Mouse (Mus musculus) heart, postnatal 0 days (tissue): ENCODE data around the gene CN725425. TPM values are rescaled to one million over a fixed set of nuclear protein-coding genes. Genes with fewer than 3 reads are reported as not detected.

Source experiments
- ATAC-seq: fragments of 200-750 bp; cut with Nextera tagmentation; 2 replicates; pipeline ENCODE4 v1.8.0; 2017; ENCODE audit warnings: low read depth, moderate number of reproducible peaks, moderate library complexity; ENCODE audit not compliant: insufficient read depth
- DNase-seq: peaks from one replicate; pipeline ENCODE4 v3.0.0-alpha.2; 2016; ENCODE audit warnings: low spot score
- H3K27ac ChIP-seq: fragments of 300-500 bp; sonication (generic); 2 replicates; pipeline ENCODE4 v1.5.1; 2014; ENCODE audit warnings: low read depth, mild to moderate bottlenecking
- H3K27me3 ChIP-seq: fragments of 300-500 bp; sonication (generic); 2 replicates; pipeline ENCODE4 v1.6.1; 2014; ENCODE audit warnings: low read length, mixed read lengths; ENCODE audit not compliant: control insufficient read depth, insufficient read depth
- H3K36me3 ChIP-seq: fragments of 300-500 bp; sonication (generic); replicated peaks from 2 replicates; pipeline ENCODE4 v1.6.1; 2014; ENCODE audit warnings: low read length, mixed read lengths; ENCODE audit not compliant: control insufficient read depth, insufficient read depth
- H3K4me1 ChIP-seq: fragments of 300-500 bp; sonication (generic); 2 replicates; pipeline ENCODE4 v1.6.1; 2014; ENCODE audit warnings: antibody characterized with exemption; ENCODE audit not compliant: control insufficient read depth, insufficient read depth
- H3K4me2 ChIP-seq: fragments of 300-500 bp; sonication (generic); 2 replicates; pipeline ENCODE4 v1.6.1; 2014; ENCODE audit warnings: low read depth, mild to moderate bottlenecking, low read length, moderate library complexity
- H3K4me3 ChIP-seq: fragments of 300-500 bp; sonication (generic); 2 replicates; pipeline ENCODE4 v1.5.1; 2014; ENCODE audit warnings: low read depth, low read length
- H3K9ac ChIP-seq: fragments of 300-500 bp; sonication (generic); replicated peaks from 2 replicates; pipeline ENCODE4 v1.6.1; 2014; ENCODE audit warnings: low read depth, low read length, mixed read lengths
- H3K9me3 ChIP-seq: fragments of 300-500 bp; sonication (generic); replicated peaks from 2 replicates; pipeline ENCODE4 v1.6.1; 2016; ENCODE audit warnings: low read length; ENCODE audit not compliant: control insufficient read depth
- CTCF ChIP-seq: IDR thresholded peaks from 2 replicates; pipeline ENCODE4 v1.5.1; 2016; ENCODE audit warnings: antibody characterized with exemption, control low read depth, low read depth
- EP300 ChIP-seq: IDR thresholded peaks from 2 replicates; pipeline ENCODE4 v1.6.1; 2016; ENCODE audit warnings: antibody characterized with exemption, low read depth
- WGBS: fragments of 180-500 bp; shearing (Covaris S2); extraction: QIAGEN DNeasy Blood & Tissue Kit; methylation state at CpG from one replicate; pipeline ENCODE4 v1.1.7; 2014; 5-methylcytosine and 5-hydroxymethylcytosine counted together
- polyA plus RNA-seq: library from polyadenylated mRNA; unstranded; fragments of >200 nt; fragmentation: Nextera tagmentation; extraction: Ambion mirVana; gene quantifications from 2 replicates; pipeline ENCODE4 v1.2.1, GENCODE M21; 2015
- total RNA-seq: library from RNA; depleted of rRNA; stranded (reverse); fragments of >200 nt; gene quantifications from 2 replicates; pipeline ENCODE4 v1.2.3, GENCODE M21; 2014; ENCODE audit warnings: low replicate concordance

Gene CN725425
- total and polyA plus RNA-seq, 2 experiments from 2014 or later = not detected

DNA sequence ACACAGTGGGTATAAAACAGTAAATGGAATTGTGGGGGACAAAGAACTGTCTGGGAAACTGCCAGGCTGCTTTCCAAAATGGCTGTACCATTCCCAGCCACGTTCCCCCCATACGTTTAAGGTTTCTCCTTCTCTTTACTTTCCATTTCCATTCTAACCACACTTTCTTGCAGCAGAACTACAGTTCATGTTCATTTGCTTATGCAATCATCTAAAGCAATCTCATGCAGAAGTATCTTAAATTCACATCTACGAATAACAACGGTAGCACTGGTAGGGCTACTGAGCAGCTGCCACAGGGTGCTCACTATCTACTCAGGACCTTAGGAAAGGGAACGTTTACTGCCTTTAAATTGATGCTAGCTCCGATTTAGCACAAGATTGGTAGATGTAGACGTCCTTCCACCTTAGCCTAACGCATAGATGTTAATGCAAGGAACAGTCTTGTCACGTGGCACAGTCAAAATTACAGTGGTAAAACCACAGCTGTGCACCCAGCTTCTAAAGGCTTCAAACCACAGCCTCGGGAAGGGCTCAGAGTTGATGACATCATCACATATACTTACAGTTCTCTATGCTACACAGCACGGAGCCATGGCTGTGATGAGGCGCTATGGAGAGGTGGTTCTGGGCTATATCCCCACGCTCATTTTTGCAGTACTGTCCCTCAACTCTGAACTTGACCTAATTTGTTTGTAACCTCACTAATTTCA lies 31.3 kb upstream of the CN725425 start:
- H3K4me3 ChIP-seq = no peak overlapping the region
- ATAC-seq = no peak
- DNase-seq = no peak
- no peak overlapping the region for H3K9ac ChIP-seq
- H3K9me3 ChIP-seq = no peaks in the 10 kb centered on the region
- no peak for TF ChIP-seq EP300
- TF ChIP-seq CTCF = no peak
- no peaks in the 10 kb centered on the region for H3K36me3 ChIP-seq
- H3K27me3 ChIP-seq = no peaks in the 10 kb centered on the region
- H3K27ac ChIP-seq = no peak overlapping the region
- WGBS = 79% methylated on average over 13 of the region's 13 CpGs
- no peaks in the 10 kb centered on the region for H3K4me1 ChIP-seq
- H3K4me2 ChIP-seq = no peak overlapping the region

DNA sequence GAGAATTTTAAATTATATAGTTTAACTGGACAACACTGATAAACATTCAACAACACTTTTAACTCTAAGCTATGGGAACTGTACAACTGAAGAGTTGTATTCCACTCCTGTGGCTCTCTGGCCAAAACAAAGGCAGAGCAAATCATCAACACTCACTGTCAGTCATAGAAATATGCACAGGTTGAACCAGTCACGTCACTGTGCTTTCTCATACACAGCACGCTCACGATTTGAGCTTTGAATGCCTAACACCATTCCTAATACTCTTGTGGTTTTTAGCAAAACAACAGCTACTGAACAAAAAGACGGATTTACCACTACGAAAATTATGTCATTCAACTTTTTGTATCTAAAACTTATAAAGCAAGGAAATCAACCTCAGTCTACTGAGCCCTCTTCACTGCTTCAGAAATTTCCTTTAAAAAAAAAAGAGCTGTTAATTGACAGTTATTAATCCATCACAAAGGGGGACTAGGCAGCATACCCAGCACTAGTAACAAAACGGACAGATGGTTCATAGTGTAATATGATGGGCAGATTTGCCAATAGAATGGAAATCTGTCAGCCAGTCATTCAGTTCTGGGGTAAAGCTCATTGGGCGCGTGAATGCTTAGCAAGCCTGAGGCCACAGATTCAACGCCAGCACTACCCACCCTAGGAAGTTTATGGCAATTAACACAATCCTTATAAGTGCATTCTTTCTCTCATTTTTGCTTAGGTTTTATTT lies 28.5 kb upstream of the CN725425 start:
- no peaks in the 10 kb centered on the region for H3K27me3 ChIP-seq
- H3K4me1 ChIP-seq = no peaks in the 10 kb centered on the region
- WGBS = 77% methylated on average over 9 of the region's 9 CpGs
- H3K9ac ChIP-seq = no peak overlapping the region
- no peak overlapping the region for H3K4me2 ChIP-seq
- H3K4me3 ChIP-seq = no peak overlapping the region
- no peak for ATAC-seq
- TF ChIP-seq CTCF (no peak), EP300 (no peak)
- no peak for DNase-seq
- no peak overlapping the region for H3K27ac ChIP-seq
- no peaks in the 10 kb centered on the region for H3K36me3 ChIP-seq
- no peaks in the 10 kb centered on the region for H3K9me3 ChIP-seq

DNA sequence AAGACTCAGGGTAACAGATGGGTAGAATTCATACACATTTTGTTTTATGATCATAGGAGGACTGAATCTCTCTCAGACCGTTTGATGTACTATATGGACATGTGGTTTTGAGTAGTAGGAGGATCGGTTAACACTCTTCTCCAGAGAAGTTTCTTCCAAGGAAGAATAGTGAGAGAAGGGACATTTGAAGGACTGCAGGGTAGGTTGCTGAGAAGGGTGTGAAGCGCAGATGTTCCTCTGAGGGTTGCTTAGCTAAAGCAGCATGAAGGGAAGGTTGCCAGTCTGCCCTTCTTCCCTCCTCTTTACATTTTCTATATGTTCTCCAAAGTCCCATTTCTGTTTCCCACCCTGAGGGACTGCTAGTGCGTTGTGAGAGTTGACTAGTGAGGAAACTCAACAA lies 28.0 kb upstream of the CN725425 start:
- Histone ChIP-seq H3K9ac (no peak overlapping the region), H3K36me3 (no peaks in the 10 kb centered on the region), H3K4me2 (no peak overlapping the region), H3K9me3 (no peaks in the 10 kb centered on the region), H3K4me1 (no peaks in the 10 kb centered on the region), H3K4me3 (no peak overlapping the region), H3K27me3 (no peaks in the 10 kb centered on the region), H3K27ac (no peak overlapping the region)
- DNase-seq (no peak), ATAC-seq (no peak)
- 79% methylated on average over 4 of the region's 4 CpGs for WGBS
- TF ChIP-seq EP300 (no peak), CTCF (no peak)

DNA sequence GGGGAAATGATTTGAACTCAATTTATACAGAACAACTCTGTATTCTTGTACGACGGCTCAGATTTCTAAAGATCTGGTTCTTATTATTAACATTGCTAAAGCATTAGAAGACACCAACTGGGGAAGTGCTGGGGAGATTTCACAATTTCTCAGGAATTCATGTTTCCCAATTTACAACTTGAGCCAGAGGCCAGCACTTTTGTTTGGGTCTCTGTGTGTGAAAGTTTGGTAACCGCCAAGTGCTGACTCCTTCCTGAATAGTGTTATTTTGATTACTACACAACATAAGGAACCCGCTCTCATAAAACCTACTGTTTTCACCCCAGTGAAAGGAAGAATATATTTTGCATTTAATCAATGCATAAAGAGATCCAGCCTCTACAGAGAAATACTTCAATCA lies 27.1 kb upstream of the CN725425 start:
- Histone ChIP-seq H3K4me2 (no peak overlapping the region), H3K27me3 (no peaks in the 10 kb centered on the region), H3K4me1 (no peaks in the 10 kb centered on the region), H3K9me3 (no peaks in the 10 kb centered on the region), H3K27ac (no peak overlapping the region), H3K36me3 (no peaks in the 10 kb centered on the region), H3K9ac (no peak overlapping the region), H3K4me3 (no peak overlapping the region)
- ATAC-seq (no peak), DNase-seq (no peak)
- WGBS = 79% methylated on average over 4 of the region's 4 CpGs
- TF ChIP-seq EP300 = no peak
- no peak for TF ChIP-seq CTCF

DNA sequence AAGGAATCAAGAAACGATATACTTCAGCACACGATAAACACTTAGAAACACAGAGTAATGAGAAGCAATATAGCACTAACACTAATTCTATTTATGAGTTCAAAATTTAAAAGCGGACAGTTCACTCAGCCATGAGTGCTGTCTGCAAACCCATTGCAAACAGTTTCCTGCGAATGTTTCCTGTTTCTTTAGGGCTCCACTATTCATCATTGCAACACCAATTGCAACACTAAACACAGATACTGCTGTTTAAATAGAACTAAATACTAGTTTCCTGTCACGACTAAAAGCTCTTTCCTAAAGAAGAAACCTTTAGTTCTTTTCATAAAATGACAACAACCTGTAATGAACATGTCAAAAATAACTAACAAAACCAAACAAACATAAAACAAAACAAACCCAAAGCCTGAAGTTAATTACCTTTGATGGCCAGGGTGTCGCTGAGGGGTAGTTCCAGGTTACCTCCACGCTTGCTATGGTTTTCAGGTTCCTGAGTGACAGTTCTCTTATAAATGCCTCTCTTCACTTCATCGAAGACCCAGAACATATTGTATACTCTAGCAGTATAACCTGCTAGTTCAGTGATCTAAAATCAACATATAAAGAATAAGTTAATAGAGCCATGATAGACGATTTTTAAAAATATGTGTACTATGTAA lies 20.5 kb upstream of the CN725425 start:
- no peak for TF ChIP-seq CTCF
- no peak for TF ChIP-seq EP300

More for the DNA sequence above, 20.5 kb upstream of the CN725425 start:
- DNase-seq (no peak), ATAC-seq (no peak)
- Histone ChIP-seq H3K27me3 (no peaks in the 10 kb centered on the region), H3K4me1 (no peaks in the 10 kb centered on the region), H3K4me3 (no peak overlapping the region), H3K27ac (no peak overlapping the region), H3K4me2 (no peak overlapping the region), H3K36me3 (no peaks in the 10 kb centered on the region), H3K9me3 (no peaks in the 10 kb centered on the region), H3K9ac (no peak overlapping the region)
- 70% methylated on average over 9 of the region's 9 CpGs for WGBS
